Mouse (Mus musculus) hindbrain, embryonic 13.5 days (tissue): ENCODE data around the gene Fra10ac1. TPM values are rescaled to one million over a fixed set of nuclear protein-coding genes. Genes with fewer than 3 reads are reported as not detected.

ENCODE experiments used
- ATAC-seq: fragments of 200-750 bp; cut with Nextera tagmentation; 2 replicates; pipeline ENCODE4 v1.8.0; 2017; ENCODE audit warnings: moderate TSS enrichment; ENCODE audit not compliant: low FRiP score
- H3K27ac ChIP-seq: fragments of 300-500 bp; sonication (generic); 2 replicates; pipeline ENCODE4 v1.5.1; 2015; ENCODE audit warnings: inconsistent platforms, mild to moderate bottlenecking, moderate library complexity
- H3K27me3 ChIP-seq: fragments of 300-500 bp; sonication (generic); 2 replicates; pipeline ENCODE4 v1.6.1; 2015; ENCODE audit warnings: mild to moderate bottlenecking, inconsistent platforms
- H3K36me3 ChIP-seq: fragments of 300-500 bp; sonication (generic); 2 replicates; pipeline ENCODE4 v1.6.1; 2015; ENCODE audit warnings: mild to moderate bottlenecking, inconsistent platforms
- H3K4me1 ChIP-seq: fragments of 300-500 bp; sonication (generic); replicated peaks from 2 replicates; pipeline ENCODE4 v1.6.1; 2015; ENCODE audit warnings: inconsistent platforms
- H3K4me2 ChIP-seq: fragments of 300-500 bp; sonication (generic); 2 replicates; pipeline ENCODE4 v1.6.1; 2015; ENCODE audit warnings: inconsistent platforms, mild to moderate bottlenecking, moderate library complexity
- H3K4me3 ChIP-seq: fragments of 300-500 bp; sonication (generic); 2 replicates; pipeline ENCODE4 v1.5.1; 2015; ENCODE audit warnings: mild to moderate bottlenecking, inconsistent platforms
- H3K9ac ChIP-seq: fragments of 300-500 bp; sonication (generic); 2 replicates; pipeline ENCODE4 v1.6.1; 2015; ENCODE audit warnings: mild to moderate bottlenecking, inconsistent platforms
- H3K9me3 ChIP-seq: fragments of 300-500 bp; sonication (generic); 2 replicates; pipeline ENCODE4 v1.6.1; 2016; ENCODE audit warnings: inconsistent platforms
- WGBS: fragments of 180-500 bp; shearing (Covaris S2); methylation state at CpG from one replicate; pipeline ENCODE4 v1.1.7; 2015; 5-methylcytosine and 5-hydroxymethylcytosine counted together
- polyA plus RNA-seq: library from polyadenylated mRNA; unstranded; fragments of >200 nt; fragmentation: Nextera tagmentation; extraction: Ambion mirVana; gene quantifications from 2 replicates; pipeline ENCODE4 v1.2.1, GENCODE M21; 2015

Fra10ac1 gene
- polyA plus RNA-seq, 1 experiment from 2014 or later: 49.6 TPM

DNA sequence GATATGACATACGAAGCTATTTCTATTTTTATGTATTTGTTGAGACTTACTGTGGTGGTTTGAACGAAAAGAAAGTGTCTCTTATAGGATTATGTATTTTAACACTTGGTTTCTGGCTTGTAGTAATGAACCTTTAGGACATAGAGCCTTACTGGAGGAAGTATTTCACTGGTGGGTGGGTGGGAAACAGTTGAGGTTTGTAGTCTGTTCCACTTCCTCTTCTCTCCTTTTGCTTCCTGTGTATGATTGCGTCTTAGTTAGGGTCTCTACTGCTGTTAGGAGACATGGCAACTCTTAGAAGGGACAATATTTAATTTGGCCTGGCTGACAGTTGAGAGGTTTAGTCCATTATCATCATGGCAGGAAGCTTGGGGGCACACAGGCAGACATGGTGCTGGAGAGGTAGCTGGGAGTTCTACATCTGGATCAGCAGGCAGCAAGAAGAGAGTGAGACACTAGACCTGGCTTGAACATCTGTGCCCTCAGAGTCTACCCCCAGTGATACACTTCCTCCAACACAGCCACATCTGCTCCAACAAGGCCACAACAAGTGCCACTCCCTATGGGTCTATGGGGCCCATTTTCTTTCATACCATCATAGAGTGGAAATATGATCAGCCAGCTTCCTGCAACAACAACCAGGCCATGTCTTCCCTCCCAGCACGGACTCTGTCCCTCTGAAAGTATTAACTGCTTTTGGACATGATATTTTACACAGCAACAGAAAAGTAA is 80.2 kb downstream of the Fra10ac1 start:
- H3K27me3 ChIP-seq: no peaks in the 10 kb centered on the region
- no peak overlapping the region for H3K4me2 ChIP-seq
- H3K4me1 ChIP-seq: no peaks in the 10 kb centered on the region
- no peak overlapping the region for H3K9ac ChIP-seq
- H3K9me3 ChIP-seq: no peaks in the 10 kb centered on the region
- WGBS: 88% methylated on average over 4 of the region's 4 CpGs
- no peak overlapping the region for H3K4me3 ChIP-seq
- H3K27ac ChIP-seq: no peak overlapping the region
- no peaks in the 10 kb centered on the region for H3K36me3 ChIP-seq
- no peak for ATAC-seq

Other genes starting within 250 kb of the Fra10ac1 start
- gene Myof, start 180.6 kb downstream of the Fra10ac1 start, polyA plus RNA-seq: 2.4 and 2.6 TPM in 2 replicates
- gene Cep55, start 169.1 kb downstream of the Fra10ac1 start, polyA plus RNA-seq: 8.2 and 9.6 TPM in 2 replicates
- not detected in 2 replicates for gene Ffar4, start 127.1 kb downstream of the Fra10ac1 start, polyA plus RNA-seq
- gene Rbp4, start 98.9 kb downstream of the Fra10ac1 start, polyA plus RNA-seq: 2.7 and 5.5 TPM in 2 replicates
- gene Pde6c, start 91.4 kb downstream of the Fra10ac1 start, polyA plus RNA-seq: 0.30 and 0.47 TPM in 2 replicates
- 13.1 and 14.0 TPM in 2 replicates for gene Lgi1, start 40.4 kb upstream of the Fra10ac1 start, polyA plus RNA-seq
- 0.91 and 1.4 TPM in 2 replicates for gene Slc35g1, start 171.8 kb upstream of the Fra10ac1 start, polyA plus RNA-seq